Mouse (Mus musculus) CD4-positive, CD25-positive, alpha-beta regulatory T cell, adult 4 months (primary cell): Measurements from ENCODE around the gene Ciao2b. TPM values are rescaled to one million over a fixed set of nuclear protein-coding genes. Genes with fewer than 3 reads are reported as not detected.

Source experiments
- ATAC-seq: one replicate; pipeline ENCODE4 v1.8.0; 2017
- polyA plus RNA-seq, 2 experiments: library from polyadenylated mRNA; unstranded; fragments of 100-300 nt; shearing (Covaris generic); gene quantifications; one replicate each; pipeline ENCODE4 v1.2.1; 2017

Ciao2b gene
- polyA plus RNA-seq, 2 experiments from 2014 or later, result 113 to 122 TPM

GRCm38 (mm10) chr8:104613119-104613518 is 28.6 kb downstream of the Ciao2b start:
- ATAC-seq, result no peak

GRCm38 (mm10) chr8:104611613-104612012 is 30.2 kb downstream of the Ciao2b start:
- ATAC-seq, result no peak

GRCm38 (mm10) chr8:104610185-104610766 is 31.5 kb downstream of the Ciao2b start:
- no peak for ATAC-seq

GRCm38 (mm10) chr8:104609222-104609621 is 32.5 kb downstream of the Ciao2b start:
- no peak for ATAC-seq

GRCm38 (mm10) chr8:104607944-104608343 is 33.8 kb downstream of the Ciao2b start:
- ATAC-seq, result no peak

- ATAC-seq, result no peak
These were observed 35.4 kb downstream of the Ciao2b start for GRCm38 (mm10) chr8:104606329-104606728.

- no peak for ATAC-seq
These were observed 38.5 kb downstream of the Ciao2b start for GRCm38 (mm10) chr8:104603245-104603593.

GRCm38 (mm10) chr8:104602468-104603244 is 39.1 kb downstream of the Ciao2b start:
- ATAC-seq, result peak; percentile 97

GRCm38 (mm10) chr8:104601941-104602371 is 39.8 kb downstream of the Ciao2b start:
- no peak for ATAC-seq

- ATAC-seq, result no peak
These were observed 40.4 kb downstream of the Ciao2b start for GRCm38 (mm10) chr8:104601386-104601785.

- no peak for ATAC-seq
These were observed 43.3 kb downstream of the Ciao2b start for GRCm38 (mm10) chr8:104598496-104598895.

GRCm38 (mm10) chr8:104597656-104598055 is 44.1 kb downstream of the Ciao2b start:
- ATAC-seq, result no peak

- no peak for ATAC-seq
These were observed 45.8 kb downstream of the Ciao2b start for GRCm38 (mm10) chr8:104595773-104596536.

GRCm38 (mm10) chr8:104594611-104595362 is 47.0 kb downstream of the Ciao2b start:
- no peak for ATAC-seq

- ATAC-seq, result no peak
These were observed 48.0 kb downstream of the Ciao2b start for GRCm38 (mm10) chr8:104593536-104594325.

GRCm38 (mm10) chr8:104592566-104592965 is 49.2 kb downstream of the Ciao2b start:
- ATAC-seq, result no peak

- no peak for ATAC-seq
These were observed 49.9 kb downstream of the Ciao2b start for GRCm38 (mm10) chr8:104591856-104592255.

GRCm38 (mm10) chr8:104591133-104591834 is 50.5 kb downstream of the Ciao2b start, which contains the start of gene Pdp2:
Gene Pdp2, plus strand, starts transcription at chr8:104591451.
- peak; percentile 97 for ATAC-seq

- no peak for ATAC-seq
These were observed 51.5 kb downstream of the Ciao2b start for GRCm38 (mm10) chr8:104590284-104590683.
